In genomic region chr2:133708735-133709584, GRCm38 (mm10) we compare ENCODE assay signal across 18 mouse cellular contexts.
DNase-seq lines count a peak whose midpoint lies in the region; ATAC-seq and TF ChIP-seq lines count a peak whose summit lies in the region.
"Had no signal": no experiment of that assay in that cellular context is flagged by ENCODE, and none has a peak within 500 bp of the region (broad histone marks: within the 10 kb centered on the region; RNA-seq: fewer than 3 reads in every experiment).

No protein-coding gene starts in this region.

- ATAC-seq in forebrain, postnatal 0 days: peak; percentile 66; the same call in 1 of the 2 replicates
- peak; percentile 85 for ATAC-seq in intestine, embryonic 16.5 days
- no peak for ATAC-seq in inflammation-experienced regulatory T-cells, adult 6 months

- TF ChIP-seq CTCF in forebrain, postnatal 0 days (IDR thresholded peaks at IDR 0.05; ENCODE audit: low read depth): no peak

- no peak overlapping the region for H3K4me3 ChIP-seq in forebrain, postnatal 0 days (ENCODE audit: low read depth, low read length)
- H3K4me3 ChIP-seq in intestine, embryonic 16.5 days (ENCODE audit: low read length): no peak overlapping the region
- H3K4me3 ChIP-seq: embryonic facial prominence, embryonic 12.5 days; heart, embryonic 13.5 days; limb, embryonic 10.5 days; liver, embryonic 13.5 days had no signal

- H3K27ac ChIP-seq in forebrain, postnatal 0 days (ENCODE audit: low read depth, low read length): no peak overlapping the region
- H3K27ac ChIP-seq in intestine, embryonic 16.5 days (ENCODE audit: low read length): no peak overlapping the region
- H3K27ac ChIP-seq: embryonic facial prominence, embryonic 12.5 days; heart, embryonic 13.5 days; limb, embryonic 10.5 days; liver, embryonic 13.5 days; macrophage had no signal

- no peak overlapping the region for H3K9ac ChIP-seq in forebrain, postnatal 0 days
- no peak overlapping the region for H3K9ac ChIP-seq in intestine, embryonic 16.5 days (ENCODE audit: low read depth, low read length)
- H3K9ac ChIP-seq: embryonic facial prominence, embryonic 12.5 days; heart, embryonic 13.5 days; liver, embryonic 13.5 days had no signal

- no peaks in the 10 kb centered on the region for H3K9me3 ChIP-seq in forebrain, postnatal 0 days (ENCODE audit: low read length)
- H3K9me3 ChIP-seq in intestine, embryonic 16.5 days (ENCODE audit: control insufficient read depth, low read length): no peaks in the 10 kb centered on the region
- H3K9me3 ChIP-seq: embryonic facial prominence, embryonic 12.5 days; heart, embryonic 13.5 days; limb, embryonic 10.5 days; liver, embryonic 13.5 days had no signal

- peak; percentile 2 for DNase-seq in layer of hippocampus, adult 9-11 months
- DNase-seq in layer of hippocampus, postnatal 25 days (ENCODE audit: extremely low spot score in 1 of 2, low spot score in 1 of 2): no peak
- peak; percentile 28 for DNase-seq in brain, adult 2 months (ENCODE audit: low read depth, low spot score)
- DNase-seq in forebrain, postnatal 0 days: no peak
- DNase-seq in frontal cortex, postnatal 10 days (ENCODE audit: low spot score in 2 of 2): no peak
- DNase-seq: cerebellum, adult 9-10 months; gastrocnemius, postnatal 36 days; kidney, postnatal 10 days; liver, embryonic 13.5 days; right cerebral cortex, postnatal 4 days; thymus, postnatal 14 days had no signal

- no peaks in the 10 kb centered on the region for H3K27me3 ChIP-seq in forebrain, postnatal 0 days (ENCODE audit: insufficient read depth, low read length)
- H3K27me3 ChIP-seq in intestine, embryonic 16.5 days (replicated peaks; ENCODE audit: control insufficient read depth, insufficient read depth, low read length): no peaks in the 10 kb centered on the region
- H3K27me3 ChIP-seq: CH12.LX; embryonic facial prominence, embryonic 12.5 days; heart, embryonic 13.5 days; liver, embryonic 13.5 days had no signal

- H3K36me3 ChIP-seq in forebrain, postnatal 0 days (ENCODE audit: insufficient read depth): no peaks in the 10 kb centered on the region
- no peaks in the 10 kb centered on the region for H3K36me3 ChIP-seq in intestine, embryonic 16.5 days (ENCODE audit: control insufficient read depth, insufficient read depth, low read length)
- H3K36me3 ChIP-seq: embryonic facial prominence, embryonic 12.5 days; heart, embryonic 13.5 days; limb, embryonic 10.5 days; liver, embryonic 13.5 days had no signal

- no peaks in the 10 kb centered on the region for H3K4me1 ChIP-seq in forebrain, postnatal 0 days (ENCODE audit: insufficient read depth)
- H3K4me1 ChIP-seq in intestine, embryonic 16.5 days (ENCODE audit: control insufficient read depth, insufficient read depth, low read length): no peaks in the 10 kb centered on the region
- H3K4me1 ChIP-seq: embryonic facial prominence, embryonic 12.5 days; heart, embryonic 13.5 days; limb, embryonic 10.5 days; liver, embryonic 13.5 days had no signal

- 58% methylated on average over 8 of the region's 8 CpGs for WGBS in forebrain, postnatal 0 days
- 62% methylated on average over 8 of the region's 8 CpGs for WGBS in intestine, embryonic 16.5 days

- H3K4me2 ChIP-seq in forebrain, postnatal 0 days (ENCODE audit: low read depth): no peak overlapping the region
- H3K4me2 ChIP-seq in intestine, embryonic 16.5 days (ENCODE audit: low read depth, low read length): no peak overlapping the region
- H3K4me2 ChIP-seq: embryonic facial prominence, embryonic 12.5 days; heart, embryonic 13.5 days; liver, embryonic 13.5 days had no signal

Comparison
In these comparisons a context has a peak if more than half of its experiments do, and no peak if none do; other contexts are left out.
1. DNase-seq: peak in layer of hippocampus, adult 9-11 months (single experiment) and brain, adult 2 months (single experiment); none in layer of hippocampus, postnatal 25 days (0 of 2), forebrain, postnatal 0 days (single experiment) and frontal cortex, postnatal 10 days (0 of 2).